Mouse (Mus musculus) cerebellum, postnatal 25 days (tissue): ENCODE measurements around the gene Il9r.

ENCODE experiments used
- DNase-seq, 2 experiments: peaks; one replicate each; pipeline ENCODE4 v3.0.0; 2021; ENCODE audit warnings: mixed read lengths in 2 of 2

The Il9r gene

DNA sequence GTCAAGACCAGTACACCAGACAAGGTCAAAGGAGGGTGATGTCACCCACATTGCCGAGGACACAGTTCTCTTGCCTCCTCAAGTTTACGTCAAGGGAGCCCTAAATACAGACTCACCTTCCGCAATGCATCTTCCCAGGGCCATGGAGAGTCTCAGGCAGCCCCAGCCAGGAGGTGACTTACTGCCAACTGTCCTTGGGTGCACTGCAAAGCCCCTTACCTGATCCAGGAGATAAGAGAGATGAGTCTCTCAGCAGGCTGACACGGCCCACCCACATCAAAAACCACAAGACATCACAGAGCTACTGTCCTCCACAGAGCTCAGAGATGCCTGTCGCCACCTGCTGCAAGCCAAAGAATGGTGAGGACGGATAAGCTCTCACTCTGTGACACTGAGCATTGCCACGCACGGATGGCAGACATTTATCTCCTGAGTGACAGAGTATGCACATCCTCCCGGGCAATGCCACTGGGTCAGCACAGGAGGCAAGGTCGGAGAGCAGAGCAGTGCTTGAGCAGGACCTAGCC is at the start of gene Il9r:
TSS of gene Il9r (minus strand) at position 205 of the 527 bp plus-strand sequence.
- DNase-seq = no peak

DNA sequence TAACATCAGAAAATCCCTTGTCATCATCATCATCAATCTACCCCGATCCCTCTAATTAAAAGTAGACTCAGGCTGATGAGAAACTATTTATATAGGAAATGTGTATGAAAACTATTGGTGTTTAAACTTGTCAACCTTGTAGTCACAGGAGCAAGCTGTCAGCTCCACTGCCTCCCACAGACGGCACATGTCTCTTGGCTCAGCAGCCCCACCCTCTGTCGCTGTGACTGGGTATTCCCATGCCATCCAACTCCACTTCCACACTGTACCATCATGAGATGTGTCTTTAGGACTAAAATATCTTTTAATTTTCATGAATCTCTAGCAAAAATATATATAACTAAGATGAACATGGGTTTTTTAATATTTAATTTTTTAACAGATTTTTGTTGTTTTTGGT is 48.3 kb upstream of the Il9r start:
- no peak for DNase-seq

DNA sequence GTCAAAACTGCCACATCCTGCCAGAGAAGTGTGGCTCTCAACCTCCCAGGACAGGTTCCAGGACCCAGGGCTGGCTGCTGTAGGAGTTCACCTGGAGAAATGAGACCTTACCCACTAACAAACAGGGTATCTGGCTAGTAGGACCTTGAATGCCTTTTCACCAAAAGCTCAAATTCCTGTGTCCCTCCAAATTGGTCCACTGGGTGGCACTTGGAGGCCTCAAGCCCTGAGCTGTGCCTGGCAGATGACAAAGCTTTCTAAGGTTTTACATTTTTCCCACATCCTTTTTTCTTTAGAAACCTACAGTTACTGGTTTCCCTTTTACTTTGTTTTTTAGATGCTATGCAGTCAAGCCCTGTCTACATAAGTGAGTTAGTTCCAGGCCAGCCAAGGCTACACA is 47.0 kb upstream of the Il9r start:
- DNase-seq = peak in 1 of 2 experiments; percentile 16

DNA sequence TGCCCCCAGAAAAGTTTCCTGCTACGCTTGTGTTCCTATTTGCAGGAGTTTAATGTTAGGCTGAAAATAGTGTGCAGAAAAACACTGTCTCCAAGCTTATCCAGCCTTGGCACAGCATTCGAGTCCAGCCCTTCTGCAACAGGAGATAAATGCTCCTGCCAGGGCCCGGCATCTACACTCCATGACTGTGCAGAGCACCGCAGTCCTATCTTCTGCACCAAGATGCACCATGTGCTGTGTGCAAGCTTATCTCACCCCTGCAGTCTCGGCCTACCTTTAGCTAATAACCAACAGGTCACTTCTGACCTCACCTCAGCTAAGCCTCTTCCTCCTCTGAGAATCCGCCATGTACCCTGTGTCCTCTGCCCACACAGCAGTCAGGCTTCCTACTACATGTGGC is 45.5 kb upstream of the Il9r start:
- no peak for DNase-seq

DNA sequence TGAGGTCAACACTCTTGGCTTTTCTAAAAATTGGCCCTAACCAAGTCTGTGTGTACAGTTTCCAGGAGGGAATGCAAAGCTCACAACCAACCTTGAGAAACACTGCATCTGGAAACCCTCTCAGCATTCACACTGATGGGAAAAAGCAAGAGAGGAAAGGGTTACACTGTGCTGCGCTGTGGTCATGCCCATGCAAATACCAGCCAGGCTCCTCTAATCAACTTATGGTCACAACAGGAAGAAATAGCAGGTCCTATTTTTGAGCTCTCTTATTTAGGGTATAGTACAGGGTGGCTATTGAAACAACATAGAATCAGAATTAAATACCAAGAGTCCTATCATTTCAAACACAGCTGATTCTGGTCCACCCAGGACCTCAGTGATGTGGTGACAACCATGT is 44.5 kb upstream of the Il9r start:
- no peak for DNase-seq

DNA sequence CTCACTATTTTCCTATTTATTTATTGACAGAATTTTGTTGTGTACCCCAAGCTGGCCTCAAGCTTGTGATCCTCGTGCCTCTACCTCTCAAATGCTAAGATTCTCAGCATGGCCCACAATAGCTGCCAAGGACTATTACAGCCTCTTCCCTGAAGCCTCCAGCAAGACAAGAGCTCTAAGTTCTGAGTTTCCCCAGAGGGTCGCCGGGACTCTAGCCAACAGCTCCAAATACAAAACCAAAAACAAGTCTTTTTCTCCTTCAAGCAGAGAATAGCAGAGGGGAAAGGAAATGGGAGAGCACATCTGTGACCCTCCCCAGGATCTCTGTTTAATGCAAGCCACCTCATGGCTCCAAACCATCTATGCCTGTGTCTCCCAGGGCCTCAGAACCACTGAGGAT is 44.0 kb upstream of the Il9r start:
- no peak for DNase-seq

DNA sequence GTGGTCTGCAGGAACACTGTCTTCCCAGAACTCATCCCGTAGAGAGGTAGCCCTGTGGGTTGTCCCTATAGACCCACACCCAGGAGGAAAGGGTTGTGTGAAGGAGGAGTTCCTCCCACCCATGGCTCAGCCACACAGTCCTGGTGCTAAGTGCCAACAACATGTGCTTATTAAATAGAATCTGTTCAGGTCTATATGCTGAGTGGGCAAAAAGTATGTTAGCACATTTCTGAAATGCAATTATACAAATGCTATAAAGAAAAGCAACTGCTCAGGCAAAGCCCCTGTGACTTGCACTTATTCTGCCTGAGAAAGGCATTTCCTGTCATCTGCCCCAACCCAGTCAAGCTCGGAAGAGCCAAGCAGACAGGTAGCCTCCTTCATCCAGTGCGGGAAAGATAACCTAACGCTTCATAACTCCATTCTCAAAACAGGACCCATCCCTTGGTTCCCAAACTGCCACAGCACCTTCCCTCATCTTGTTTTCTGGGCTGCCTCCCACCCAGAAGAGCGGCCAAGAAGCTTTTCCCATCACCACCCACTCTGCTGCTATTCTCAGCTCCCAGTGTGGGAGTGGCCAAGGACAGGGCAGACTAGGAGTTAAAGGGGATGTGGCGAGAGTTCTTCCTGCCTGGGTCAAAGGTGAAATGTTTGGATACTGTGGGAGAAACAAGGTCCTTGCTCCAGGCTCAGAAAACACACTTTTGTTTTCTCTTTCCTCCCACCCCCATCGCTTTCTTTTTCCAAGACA is 43.3 kb upstream of the Il9r start:
- DNase-seq = no peak

DNA sequence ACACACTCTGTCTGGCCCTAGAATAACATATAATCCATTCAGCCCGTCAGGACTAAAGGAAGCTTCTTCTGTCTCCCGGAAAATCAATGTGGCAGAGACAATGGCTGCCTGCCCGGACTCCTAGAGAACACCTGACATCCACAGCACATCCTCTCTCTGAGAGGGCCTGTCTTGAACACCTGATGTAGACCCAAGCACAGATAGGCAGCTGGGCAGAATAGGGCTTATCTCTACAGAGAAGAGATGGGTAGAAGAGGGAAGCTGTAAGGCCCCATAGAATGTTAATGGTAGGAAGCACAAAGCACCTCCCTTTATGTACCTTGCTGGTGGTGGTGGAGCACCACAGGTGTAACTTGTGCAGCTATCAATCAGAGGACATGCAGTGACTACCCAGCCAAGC is 42.1 kb upstream of the Il9r start:
- DNase-seq = no peak

DNA sequence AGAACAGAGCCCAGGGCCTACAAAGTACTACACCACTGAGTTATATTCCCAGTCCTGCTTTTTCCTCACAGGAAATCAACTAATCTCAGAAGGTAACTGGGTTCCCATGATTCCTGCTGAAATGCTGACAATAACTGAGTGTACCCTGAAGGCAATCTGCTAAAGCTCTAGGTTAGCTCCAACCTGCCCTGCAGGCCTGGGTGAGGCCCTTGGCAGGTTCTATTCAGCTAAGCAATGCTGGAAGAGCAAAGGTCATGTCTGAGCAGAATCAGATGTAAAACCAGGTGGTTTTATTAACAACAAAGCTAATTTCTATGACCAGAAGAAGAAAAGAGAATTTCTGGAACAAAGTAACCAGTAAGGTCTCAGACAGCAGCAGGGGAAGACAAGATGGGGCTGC is 41.3 kb upstream of the Il9r start:
- DNase-seq = no peak

DNA sequence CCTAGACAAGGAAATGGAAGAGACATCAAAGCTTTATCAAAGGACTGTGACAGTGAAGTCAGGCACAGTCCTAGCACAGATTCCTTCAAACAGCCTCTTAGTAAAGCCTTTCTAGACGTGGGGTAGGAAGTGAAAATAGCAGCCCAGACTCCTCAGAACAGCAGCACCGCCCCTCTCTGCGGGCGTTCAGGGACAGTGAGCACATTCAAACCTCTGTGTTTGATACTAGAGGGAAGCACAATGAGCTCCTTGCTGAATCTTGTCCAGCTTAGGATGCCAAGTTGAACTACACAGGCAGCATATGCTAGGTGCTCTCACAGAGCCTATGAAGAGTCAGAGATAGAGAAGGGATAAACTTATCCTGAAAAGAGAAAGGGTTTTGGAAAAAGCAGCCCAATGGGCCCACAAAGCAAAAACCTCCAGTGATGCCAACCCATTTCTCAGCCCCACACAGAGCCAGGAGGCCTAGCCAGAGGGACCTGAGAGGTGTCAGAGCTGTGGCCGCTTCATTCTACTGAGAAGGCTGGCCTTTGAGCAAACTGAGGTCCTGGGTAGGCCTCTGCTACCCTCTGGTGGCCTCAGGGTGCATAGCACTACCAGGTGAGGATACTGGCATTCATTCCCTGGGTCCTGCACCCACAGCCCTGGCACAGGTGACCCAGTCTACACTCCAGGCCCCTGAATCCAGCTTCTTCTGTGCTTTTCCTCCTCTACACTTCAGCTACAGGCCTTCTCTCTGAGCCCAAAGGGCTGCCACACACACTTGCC is 38.2 kb upstream of the Il9r start:
- DNase-seq = peak; percentile 88 to 90

DNA sequence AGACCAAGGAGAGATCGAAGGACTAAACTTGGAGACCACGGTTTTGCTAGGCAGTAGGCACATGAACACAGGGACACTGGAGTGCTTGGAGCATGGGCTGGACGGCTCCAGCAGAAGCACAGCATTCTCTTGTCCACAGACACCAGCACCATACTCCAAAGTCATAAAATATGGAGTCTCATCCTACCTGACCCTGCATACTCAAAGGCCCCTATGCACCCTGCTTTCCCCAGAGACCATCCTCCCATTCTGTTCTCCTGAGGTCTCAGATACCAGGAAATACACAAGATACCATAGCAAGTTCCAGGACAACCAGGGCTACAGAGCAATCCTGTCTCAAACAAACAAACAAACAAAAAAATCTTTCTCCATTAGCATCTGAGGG is 37.3 kb upstream of the Il9r start:
- DNase-seq = no peak

DNA sequence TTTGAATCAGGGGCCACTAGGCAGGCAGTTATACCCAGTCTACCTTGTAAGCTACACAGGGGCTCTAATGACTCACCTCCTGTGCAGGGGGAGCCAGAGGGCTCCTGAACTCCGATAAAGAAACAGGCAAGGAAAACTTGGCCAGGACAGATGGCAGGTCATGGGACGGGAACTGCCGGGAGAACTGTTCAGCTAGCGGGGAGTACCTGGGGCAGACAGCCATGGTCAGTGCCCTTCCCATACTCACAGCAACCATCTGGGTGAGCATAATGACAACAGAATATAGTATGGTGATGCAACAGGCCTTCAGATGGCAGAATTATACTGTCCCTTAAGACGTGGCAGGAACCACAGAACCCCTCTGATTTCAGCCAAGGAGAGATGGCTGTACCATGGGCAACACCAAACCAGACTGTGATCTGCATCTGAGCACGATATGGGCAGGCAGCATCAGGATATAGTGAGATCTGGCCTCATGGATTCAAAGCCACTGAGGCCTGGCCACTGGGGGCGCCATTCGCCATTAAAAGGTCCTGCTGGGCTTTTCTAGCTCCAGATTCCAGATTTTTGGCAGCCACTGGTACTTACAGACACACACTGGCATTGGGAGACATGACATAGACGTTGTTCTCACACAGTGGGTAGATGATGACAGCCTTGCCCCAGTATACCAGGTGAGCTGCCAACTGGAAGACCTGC is 36.8 kb upstream of the Il9r start:
- peak; percentile 75 to 85 for DNase-seq

DNA sequence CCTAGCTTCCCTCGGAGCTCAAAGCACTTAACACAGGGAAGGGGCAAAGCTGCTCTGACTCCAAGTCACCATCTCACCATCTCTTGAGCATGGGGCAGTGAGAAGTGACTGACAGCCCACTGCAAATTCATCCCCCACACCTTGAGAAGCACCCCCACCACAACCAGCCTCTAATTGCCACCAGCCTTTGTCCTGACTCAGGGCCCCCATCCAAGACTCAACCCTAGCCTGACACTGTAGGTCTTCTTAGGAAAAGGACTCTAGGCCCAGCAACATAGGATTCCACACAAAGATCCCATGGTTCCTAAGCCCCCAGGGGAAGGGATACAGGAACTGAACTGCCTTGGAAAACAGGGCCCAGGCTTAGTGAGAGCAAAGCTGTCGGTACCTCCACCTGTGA is 36.1 kb upstream of the Il9r start:
- DNase-seq = peak in 1 of 2 experiments; percentile 18

DNA sequence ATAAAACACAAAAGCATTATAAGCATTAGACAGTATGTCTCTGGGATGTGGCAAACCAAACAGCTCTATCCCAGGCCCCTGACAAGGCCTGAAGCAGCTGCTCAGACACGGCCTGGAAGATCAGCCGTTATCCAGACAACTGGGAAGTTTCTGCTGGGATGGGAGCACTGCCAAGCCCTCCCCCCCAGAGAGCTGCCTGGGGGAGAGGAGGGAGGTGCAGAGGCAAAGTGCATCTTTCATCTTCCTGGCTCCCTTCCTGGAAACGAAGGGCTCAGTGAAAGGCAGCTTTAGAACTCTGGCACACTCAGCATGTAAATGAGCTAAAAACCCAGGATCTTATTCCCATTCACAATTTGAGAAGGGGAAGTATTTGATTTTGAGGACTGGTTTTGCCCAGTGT is 35.6 kb upstream of the Il9r start:
- DNase-seq = peak; percentile 52 to 70

DNA sequence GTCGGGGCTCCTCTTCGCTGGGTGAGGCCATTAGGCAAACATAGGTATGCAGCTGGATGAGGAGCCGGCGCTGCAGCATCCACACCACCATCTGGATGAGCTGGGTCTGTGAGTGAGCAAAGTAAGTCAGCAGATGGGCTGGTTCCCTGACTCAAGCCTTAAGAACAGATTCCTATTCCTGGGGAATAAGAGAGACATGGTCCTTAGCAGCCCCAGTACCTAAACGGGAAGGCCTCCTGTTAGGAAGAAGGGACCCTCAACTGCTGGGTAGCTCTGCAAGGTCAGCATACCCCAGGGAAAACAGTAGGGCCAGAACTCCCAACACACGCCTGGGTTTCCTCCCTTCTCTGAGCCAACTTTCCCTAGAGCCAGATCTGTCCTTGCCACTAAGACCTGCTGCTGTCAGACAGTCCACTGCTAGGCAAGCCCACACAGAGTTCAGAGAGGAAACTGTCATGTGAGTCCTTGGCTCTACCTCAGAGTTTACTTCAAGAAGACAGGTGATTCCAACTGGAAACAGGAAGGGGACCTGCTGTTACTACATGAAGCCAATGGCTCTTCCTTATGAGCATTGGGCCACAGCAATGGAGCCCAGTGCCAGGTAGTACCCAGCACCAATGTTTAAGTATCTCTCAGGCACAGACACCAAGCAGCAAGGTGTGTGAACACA is 34.9 kb upstream of the Il9r start:
- peak; percentile 23 to 25 for DNase-seq

DNA sequence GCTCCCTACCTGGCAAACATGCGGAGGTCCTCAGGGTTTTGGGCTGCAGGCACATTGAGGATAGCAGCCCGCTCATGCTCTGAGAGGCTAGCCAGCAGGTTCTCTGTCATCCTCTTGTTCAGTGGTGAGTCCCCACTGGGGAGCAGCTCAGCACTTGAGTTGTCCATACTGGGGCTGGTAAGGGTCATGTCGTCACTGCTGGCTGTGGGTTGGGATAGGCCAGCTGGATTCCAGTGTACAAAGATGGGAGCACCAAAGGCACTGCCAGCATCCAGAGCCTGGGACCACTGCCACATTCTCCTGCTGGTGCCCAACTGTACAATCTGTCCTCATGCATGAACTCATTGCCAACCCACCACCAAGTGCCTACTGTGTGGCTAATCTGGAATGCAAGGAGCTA is 33.8 kb upstream of the Il9r start:
- DNase-seq = peak; percentile 60 to 65

DNA sequence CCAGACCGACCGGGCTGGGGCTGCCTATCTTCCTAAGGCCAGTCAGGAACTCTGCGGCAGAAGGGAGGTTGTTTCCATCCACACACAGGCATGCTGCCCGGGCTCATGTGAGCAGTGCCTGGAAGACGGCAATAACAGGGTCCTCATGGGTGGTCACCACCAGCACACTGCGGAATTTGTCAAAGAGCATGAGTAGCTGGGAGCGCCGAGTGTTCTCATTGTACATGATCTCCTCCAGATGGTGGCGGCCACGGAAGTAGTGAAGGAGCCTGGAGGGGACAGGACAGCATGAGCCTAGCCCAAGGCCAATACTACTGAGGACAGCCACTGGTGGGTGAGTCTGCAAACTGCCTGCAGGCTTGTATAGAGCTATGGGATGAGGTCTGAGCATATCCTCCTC is 32.8 kb upstream of the Il9r start:
- peak; percentile 53 to 60 for DNase-seq

DNA sequence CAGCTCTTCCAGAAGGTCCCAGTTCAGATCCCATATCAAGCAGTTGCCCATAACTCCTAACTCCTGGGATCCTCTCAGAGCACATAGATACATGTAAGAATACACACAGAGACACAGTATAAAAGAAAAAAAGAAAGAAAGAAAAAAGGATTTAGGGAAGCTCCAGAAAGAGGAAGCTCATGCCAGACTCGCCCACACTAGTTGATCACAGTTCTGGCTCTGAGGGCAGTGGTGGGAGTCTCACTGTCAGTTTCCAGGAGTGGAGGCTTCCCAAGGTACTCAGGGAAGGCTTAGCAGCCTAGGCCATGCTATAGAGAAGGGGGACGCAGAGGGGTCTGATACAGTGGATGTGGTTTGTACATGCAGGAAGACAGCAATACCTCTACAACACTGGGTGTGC is 31.0 kb upstream of the Il9r start:
- no peak for DNase-seq

DNA sequence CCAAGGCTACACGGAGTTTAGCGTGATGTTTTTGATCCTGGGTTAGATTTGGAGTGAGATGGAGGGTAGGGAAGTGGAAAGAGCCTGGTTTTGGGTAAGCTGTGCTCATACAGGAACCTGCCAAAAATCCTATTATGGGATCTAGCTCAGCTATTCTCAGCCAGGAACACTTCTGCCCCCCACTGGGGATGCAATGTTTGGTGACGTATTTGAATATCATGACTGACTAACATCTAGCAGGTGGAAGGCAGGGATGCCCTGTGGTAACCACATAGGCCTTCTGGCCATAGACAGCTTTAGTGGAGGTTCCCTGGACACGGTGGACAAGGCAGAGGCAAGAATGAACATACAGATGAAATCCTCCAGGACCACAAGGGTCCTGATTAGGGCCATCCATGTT is 30.1 kb upstream of the Il9r start:
- peak; percentile 50 to 72 for DNase-seq

DNA sequence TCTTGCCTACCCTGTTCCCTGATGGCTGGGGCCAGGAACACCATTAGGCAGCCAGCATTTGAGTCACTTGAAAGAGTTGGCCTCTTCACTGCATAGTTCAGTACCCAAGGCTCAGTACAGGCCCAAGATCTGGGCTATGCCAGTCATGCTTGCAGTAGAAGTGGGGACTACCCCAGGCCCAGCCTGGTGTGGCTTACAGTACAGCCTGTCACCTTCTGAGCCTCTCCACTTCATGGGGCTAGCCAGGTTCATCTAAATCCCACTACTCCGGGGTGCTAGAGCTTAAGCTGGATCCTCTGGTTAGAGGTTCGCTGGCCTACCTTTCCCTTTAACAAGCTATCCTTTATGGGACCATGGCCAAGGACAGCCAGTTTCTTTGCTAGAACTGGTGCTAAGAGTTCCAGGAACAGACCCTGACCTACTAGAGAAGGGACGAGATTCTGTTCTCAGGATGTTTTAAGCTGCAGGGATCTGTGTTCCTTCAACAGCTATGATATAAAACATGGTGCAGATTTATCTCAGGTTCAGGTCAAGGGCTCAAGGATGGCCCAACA is 28.3 kb upstream of the Il9r start:
- DNase-seq = no peak

DNA sequence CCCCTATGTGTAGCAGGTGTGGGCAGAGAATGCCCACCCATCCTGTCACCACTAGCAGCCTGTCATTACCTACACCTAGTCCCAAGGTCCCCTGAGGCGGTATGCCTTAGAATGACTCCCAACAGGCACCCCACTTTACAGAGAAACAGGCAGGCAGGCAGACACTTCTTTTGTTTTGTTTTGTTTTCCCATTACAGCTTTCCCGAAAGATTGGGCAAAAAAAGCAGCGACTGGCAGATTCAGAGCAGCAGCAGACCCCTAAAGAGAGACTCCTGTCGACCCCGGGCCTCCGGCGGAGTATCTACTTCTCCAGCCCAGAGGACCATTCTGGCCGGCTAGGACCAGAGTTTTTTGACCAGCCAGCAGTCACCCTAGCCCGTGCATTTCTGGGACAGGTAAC is 27.5 kb upstream of the Il9r start:
- DNase-seq = no peak

DNA sequence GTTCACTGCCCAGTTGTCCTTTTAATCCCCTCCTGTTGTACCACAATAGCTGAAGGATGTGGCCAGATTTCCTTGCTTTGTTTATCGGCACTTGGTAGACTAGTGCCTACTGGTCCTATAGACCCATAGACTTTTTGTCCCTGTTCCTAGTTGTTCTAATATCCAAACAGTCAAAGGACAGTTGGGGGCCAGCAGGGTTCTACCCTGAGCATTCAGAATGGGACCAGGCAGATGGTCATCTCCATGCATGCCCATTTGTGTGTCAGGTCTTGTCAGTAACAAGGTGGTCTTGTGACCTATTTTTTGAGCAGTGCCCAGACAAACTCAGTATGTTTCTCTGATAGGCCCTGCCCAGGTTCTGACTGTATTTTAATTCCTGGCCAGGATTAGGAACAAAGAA is 27.0 kb upstream of the Il9r start:
- peak in 1 of 2 experiments; percentile 60 for DNase-seq
